Mouse (Mus musculus): ENCODE measurements around the gene Oit3. TPM values are rescaled to one million over a fixed set of nuclear protein-coding genes. Genes with fewer than 3 reads are reported as not detected.

Gene Oit3
- total RNA-seq, 4 experiments from 2014 or later: 0.13 to 0.72 (median 0.19) TPM

Other genes starting within 250 kb of the Oit3 start
- gene Sept10, start 219.9 kb downstream of the Oit3 start, total RNA-seq (2022): 10 to 100 TPM in 1 of 4 experiments, 1 to 10 TPM in 3; 8.9 to 11.2 (median 9.6) TPM
- 10 to 100 TPM in 1 of 4 experiments, 1 to 10 TPM in 3; 6.8 to 10.4 (median 8.3) TPM for gene Sowahc, start 219.8 kb downstream of the Oit3 start, total RNA-seq (2022)
- 10 to 100 TPM; 30.4 to 37.8 (median 35.9) TPM for gene P4ha1, start 118.5 kb downstream of the Oit3 start, total RNA-seq (2022)
- 10 to 100 TPM; 21.7 to 56.4 (median 45.6) TPM for gene Gm10273, start 46.1 kb downstream of the Oit3 start, total RNA-seq (2022)
- gene Pla2g12b, start 38.1 kb downstream of the Oit3 start, total RNA-seq (2022): not detected
- not detected for gene Gm10322, start 174.3 kb upstream of the Oit3 start, total RNA-seq (2022)
- gene Mcu, start 174.9 kb upstream of the Oit3 start, total RNA-seq (2022): 10 to 100 TPM; 35.1 to 39.1 (median 36.4) TPM

Data from left cerebral cortex, adult 8-10 months (tissue).